Mouse (Mus musculus) stomach, postnatal 0 days (tissue): ENCODE results near the gene Gm39566.

Source experiments
- CTCF ChIP-seq: IDR thresholded peaks from 2 replicates; pipeline ENCODE4 v1.5.1; 2016; ENCODE audit warnings: antibody characterized with exemption, low read depth, mild to moderate bottlenecking, moderate library complexity
- EP300 ChIP-seq: optimal IDR thresholded peaks from 2 replicates; pipeline ENCODE3; 2016; ENCODE audit warnings: antibody characterized with exemption

DNA sequence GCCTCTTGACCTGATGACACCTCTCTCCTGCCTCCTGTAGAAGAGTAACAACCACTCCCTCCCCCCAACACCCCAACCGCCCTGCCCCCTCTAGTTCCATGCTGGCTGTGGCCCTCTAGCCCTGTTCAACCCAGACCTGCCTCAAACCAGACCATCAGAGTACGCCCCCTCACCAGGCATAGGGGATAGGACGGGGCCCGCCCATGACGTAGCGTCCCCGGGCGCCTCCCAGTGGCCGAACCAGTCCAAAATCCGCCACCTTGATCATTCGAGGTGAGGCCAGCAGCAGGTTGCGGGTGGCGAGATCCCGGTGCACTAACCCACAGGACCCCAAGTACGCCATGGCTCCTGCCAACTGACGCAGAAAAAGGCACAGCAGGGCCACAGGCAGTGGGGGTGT, 40.2 kb upstream of the Gm39566 start:
- TF ChIP-seq CTCF = peak; percentile 64
- TF ChIP-seq EP300 = no peak
